ENCODE assay signal across 8 mouse cellular contexts in the genomic region with DNA sequence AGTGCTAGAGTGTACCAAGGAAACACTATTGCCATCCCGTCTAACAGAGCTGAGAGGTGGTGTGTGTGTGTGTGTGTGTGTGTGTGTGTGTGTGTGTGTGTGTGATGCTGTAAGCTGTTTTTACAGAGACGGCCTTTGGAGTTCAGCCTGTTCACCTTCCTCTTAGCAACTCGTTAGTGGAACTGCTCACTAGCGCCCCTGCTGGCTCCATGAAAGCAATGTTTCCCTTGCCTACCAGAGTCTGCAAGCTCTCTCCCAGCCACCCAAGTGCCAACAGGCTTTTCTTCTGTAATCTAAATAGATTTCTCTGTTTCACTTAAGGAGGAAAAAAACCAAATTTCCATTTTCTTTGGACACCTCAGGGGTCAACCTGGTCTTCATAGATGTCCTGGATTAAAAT.
DNase-seq lines count a peak whose midpoint lies in the region; ATAC-seq and TF ChIP-seq lines count a peak whose summit lies in the region.
"Had no signal": no experiment of that assay in that cellular context is flagged by ENCODE, and none has a peak within 500 bp of the region (broad histone marks: within the 10 kb centered on the region; RNA-seq: fewer than 3 reads in every experiment).

No protein-coding gene starts in this region.

- H3K4me3 ChIP-seq in kidney, postnatal 0 days (replicated peaks; ENCODE audit: low read depth, low read length), result no peak overlapping the region
- no peak overlapping the region for H3K4me3 ChIP-seq in E14TG2a.4 (replicated peaks; ENCODE audit: low read length)
- H3K4me3 ChIP-seq in forebrain, postnatal 0 days (ENCODE audit: low read depth, low read length), result no peak overlapping the region
- H3K4me3 ChIP-seq: heart, embryonic 13.5 days had no signal

- 37% methylated on average over 4 of the region's 4 CpGs for WGBS in kidney, postnatal 0 days
- WGBS in forebrain, postnatal 0 days, result 17% methylated on average over 4 of the region's 4 CpGs

- H3K9ac ChIP-seq in kidney, postnatal 0 days (ENCODE audit: low read depth, low read length), result no peak overlapping the region
- no peak overlapping the region for H3K9ac ChIP-seq in forebrain, postnatal 0 days
- H3K9ac ChIP-seq: heart, embryonic 13.5 days had no signal

- no peak overlapping the region for H3K4me2 ChIP-seq in kidney, postnatal 0 days (ENCODE audit: low read length)
- H3K4me2 ChIP-seq in forebrain, postnatal 0 days (ENCODE audit: low read depth), result no peak overlapping the region
- H3K4me2 ChIP-seq: heart, embryonic 13.5 days had no signal

- no peaks in the 10 kb centered on the region for H3K27me3 ChIP-seq in kidney, postnatal 0 days (ENCODE audit: insufficient read depth, low read length)
- H3K27me3 ChIP-seq in E14TG2a.4 (ENCODE audit: insufficient read depth, low read length), result no peaks in the 10 kb centered on the region
- H3K27me3 ChIP-seq in forebrain, postnatal 0 days (ENCODE audit: insufficient read depth, low read length), result no peaks in the 10 kb centered on the region
- H3K27me3 ChIP-seq: heart, embryonic 13.5 days had no signal

- no peaks in the 10 kb centered on the region for H3K4me1 ChIP-seq in kidney, postnatal 0 days (replicated peaks; ENCODE audit: insufficient read depth, low read length)
- H3K4me1 ChIP-seq in E14TG2a.4 (replicated peaks; ENCODE audit: low read depth, low read length), result no peaks in the 10 kb centered on the region
- no peaks in the 10 kb centered on the region for H3K4me1 ChIP-seq in forebrain, postnatal 0 days (ENCODE audit: insufficient read depth)
- H3K4me1 ChIP-seq: heart, embryonic 13.5 days had no signal

- no peak overlapping the region for H3K27ac ChIP-seq in kidney, postnatal 0 days
- H3K27ac ChIP-seq in forebrain, postnatal 0 days (ENCODE audit: low read depth, low read length), result no peak overlapping the region
- H3K27ac ChIP-seq: heart, embryonic 13.5 days had no signal

- peak; percentile 59 for TF ChIP-seq CTCF in kidney, postnatal 0 days (IDR thresholded peaks at IDR 0.05; ENCODE audit: low read depth)
- TF ChIP-seq CTCF in E14TG2a.4 (conservative IDR thresholded peaks at IDR 0.05; ENCODE audit: low read length), result peak; percentile 46
- peak; percentile 72 for TF ChIP-seq CTCF in forebrain, postnatal 0 days (IDR thresholded peaks at IDR 0.05; ENCODE audit: low read depth)

- DNase-seq in kidney, postnatal 0 days (ENCODE audit: low spot score), result peak; percentile 27
- no peak for DNase-seq in kidney, adult 11 months
- DNase-seq in R1 (ENCODE audit: low read depth, low spot score), result peak; percentile 65
- peak; percentile 49 for DNase-seq in forebrain, postnatal 0 days
- DNase-seq in retina, postnatal 1 day, result peak; percentile 70
- no peak for DNase-seq in gastrocnemius, postnatal 4 days (ENCODE audit: low spot score in 2 of 2)

- no peaks in the 10 kb centered on the region for H3K36me3 ChIP-seq in kidney, postnatal 0 days (ENCODE audit: insufficient read depth, low read length)
- no peaks in the 10 kb centered on the region for H3K36me3 ChIP-seq in E14TG2a.4 (ENCODE audit: insufficient read depth, low read length)
- no peaks in the 10 kb centered on the region for H3K36me3 ChIP-seq in forebrain, postnatal 0 days (ENCODE audit: insufficient read depth)
- H3K36me3 ChIP-seq: heart, embryonic 13.5 days had no signal

- ATAC-seq in kidney, postnatal 0 days (replicated peaks; ENCODE audit: low FRiP score, low read depth), result no peak
- no peak for ATAC-seq in forebrain, postnatal 0 days

- H3K9me3 ChIP-seq in kidney, postnatal 0 days (replicated peaks; ENCODE audit: low read length), result no peaks in the 10 kb centered on the region
- peaks cover 8% of the 10 kb centered on the region; the same call in 1 of the 2 replicates for H3K9me3 ChIP-seq in E14TG2a.4 (ENCODE audit: low read length)
- no peaks in the 10 kb centered on the region for H3K9me3 ChIP-seq in forebrain, postnatal 0 days (ENCODE audit: low read length)
- H3K9me3 ChIP-seq: heart, embryonic 13.5 days had no signal

Comparison
In these comparisons a context has a peak if more than half of its experiments do, and no peak if none do; other contexts are left out.
1. DNase-seq: peak in kidney, postnatal 0 days (single experiment), R1 (single experiment), forebrain, postnatal 0 days (single experiment) and retina, postnatal 1 day (single experiment); none in kidney, adult 11 months (single experiment) and gastrocnemius, postnatal 4 days (0 of 2).
2. Peak in every context shown above with its lines, with median percentiles within 50 percentile points of each other: CTCF ChIP-seq.